Mouse (Mus musculus): ENCODE data around the gene Vps16. TPM values are rescaled to one million over a fixed set of nuclear protein-coding genes. Genes with fewer than 3 reads are reported as not detected.

The Vps16 gene
- polyA plus RNA-seq, 1 experiment = 55.8 TPM

DNA sequence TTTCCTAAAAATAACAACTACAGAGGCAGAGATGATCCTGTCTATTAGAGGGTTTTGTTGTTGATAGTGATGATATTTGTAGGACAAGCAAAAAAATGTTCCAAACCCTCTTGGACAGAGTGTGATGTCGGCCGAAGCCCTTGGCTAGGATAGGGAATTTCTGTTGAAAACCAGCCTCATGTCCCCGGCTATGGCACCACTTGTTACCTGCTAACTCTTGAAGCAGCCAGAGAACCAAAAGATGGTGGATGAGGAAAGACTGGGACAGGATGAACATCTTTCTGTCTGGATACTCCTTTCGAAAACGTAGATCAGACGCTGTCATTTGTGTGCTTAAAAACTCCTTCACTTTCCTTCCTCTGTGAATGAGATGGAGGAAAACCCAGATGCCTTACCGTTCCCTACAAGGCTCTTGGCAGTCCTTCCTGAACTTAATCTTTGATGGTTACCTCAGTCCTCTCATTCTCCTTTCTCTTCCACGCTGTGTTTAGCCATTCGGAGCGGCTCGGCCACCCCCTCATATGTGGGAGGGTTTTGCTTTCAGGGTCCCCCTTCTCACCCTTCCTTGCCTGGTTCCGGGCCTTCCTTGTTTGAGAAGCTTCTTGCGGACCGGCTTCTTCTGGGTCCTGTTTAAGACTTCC is 27.1 kb downstream of the Vps16 start:
- H3K27me3 ChIP-seq (ENCODE audit: control insufficient read depth, insufficient read depth, low read length) = no peaks in the 10 kb centered on the region
- H3K36me3 ChIP-seq (ENCODE audit: control insufficient read depth, insufficient read depth, low read length) = no peaks in the 10 kb centered on the region
- peak overlapping the region; percentile 15; the same call in 1 of the 2 replicates for H3K4me3 ChIP-seq (ENCODE audit: control insufficient read depth, low read depth, low read length)
- TF ChIP-seq POLR2A (IDR thresholded peaks at IDR 0.05; ENCODE audit: control insufficient read depth, low read depth, low read length) (no peak), CTCF (IDR thresholded peaks at IDR 0.05; ENCODE audit: control insufficient read depth, insufficient read depth, insufficient replicate concordance, low read depth, low read length) (no peak)
- H3K4me1 ChIP-seq (ENCODE audit: control insufficient read depth, insufficient read depth, low read length) = peaks cover 9% of the 10 kb centered on the region
- H3K27ac ChIP-seq (ENCODE audit: control insufficient read depth, insufficient read depth, low read depth, low read length) = no peak overlapping the region

GRCm38 (mm10) chr2:130451727-130452090 is 27.6 kb downstream of the Vps16 start:
- H3K27ac ChIP-seq (ENCODE audit: control insufficient read depth, insufficient read depth, low read depth, low read length) = no peak overlapping the region
- H3K4me3 ChIP-seq (ENCODE audit: control insufficient read depth, low read depth, low read length) = no peak overlapping the region
- TF ChIP-seq CTCF (IDR thresholded peaks at IDR 0.05; ENCODE audit: control insufficient read depth, insufficient read depth, insufficient replicate concordance, low read depth, low read length) (no peak), POLR2A (IDR thresholded peaks at IDR 0.05; ENCODE audit: control insufficient read depth, low read depth, low read length) (no peak)
- no peaks in the 10 kb centered on the region for H3K36me3 ChIP-seq (ENCODE audit: control insufficient read depth, insufficient read depth, low read length)
- H3K27me3 ChIP-seq (ENCODE audit: control insufficient read depth, insufficient read depth, low read length) = no peaks in the 10 kb centered on the region
- H3K4me1 ChIP-seq (ENCODE audit: control insufficient read depth, insufficient read depth, low read length) = peaks cover 9% of the 10 kb centered on the region

DNA sequence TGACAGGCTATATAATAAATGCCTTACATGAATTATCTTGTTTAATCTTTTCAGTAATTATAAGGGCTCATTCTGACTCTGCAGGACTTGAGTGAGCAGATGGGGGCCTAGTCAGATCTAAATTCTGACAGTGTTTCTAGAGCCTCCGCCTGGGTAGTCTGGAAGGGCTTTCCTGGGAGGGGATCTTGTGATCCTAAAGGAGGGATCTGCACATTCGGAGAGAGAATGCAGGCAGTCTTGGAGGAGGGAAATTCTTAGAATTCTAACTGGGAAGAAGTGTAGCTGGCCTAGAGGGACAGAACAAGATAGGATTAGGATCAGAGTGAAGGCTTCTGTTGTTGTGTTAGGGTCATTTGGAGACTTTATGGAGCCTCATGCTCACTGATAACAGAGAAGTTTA is 28.1 kb downstream of the Vps16 start:
- TF ChIP-seq POLR2A (IDR thresholded peaks at IDR 0.05; ENCODE audit: control insufficient read depth, low read depth, low read length) = no peak
- TF ChIP-seq CTCF (IDR thresholded peaks at IDR 0.05; ENCODE audit: control insufficient read depth, insufficient read depth, insufficient replicate concordance, low read depth, low read length) = no peak
- no peak overlapping the region for H3K4me3 ChIP-seq (ENCODE audit: control insufficient read depth, low read depth, low read length)
- H3K4me1 ChIP-seq (ENCODE audit: control insufficient read depth, insufficient read depth, low read length) = peaks cover 9% of the 10 kb centered on the region

DNA sequence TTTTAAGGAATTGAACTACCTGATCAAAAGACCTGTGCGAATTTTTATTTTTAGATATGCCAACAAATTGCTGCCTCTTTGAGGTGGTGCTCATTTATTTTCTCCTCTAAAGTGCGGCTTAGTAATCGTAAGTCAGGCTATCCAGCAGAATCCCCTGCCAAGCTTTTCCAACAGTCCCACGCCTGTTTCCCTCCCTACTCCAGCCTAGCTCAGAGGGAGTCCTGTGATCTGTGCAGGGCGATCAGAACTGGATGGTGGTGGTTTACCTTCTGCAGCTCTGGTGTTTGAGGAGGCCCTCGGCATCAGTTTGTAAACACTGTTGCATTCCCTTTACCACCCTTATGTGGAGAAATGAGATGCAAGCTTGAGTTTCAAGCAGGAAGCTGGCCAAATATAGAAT is 29.3 kb downstream of the Vps16 start:
- TF ChIP-seq POLR2A (IDR thresholded peaks at IDR 0.05; ENCODE audit: control insufficient read depth, low read depth, low read length) (no peak), CTCF (IDR thresholded peaks at IDR 0.05; ENCODE audit: control insufficient read depth, insufficient read depth, insufficient replicate concordance, low read depth, low read length) (no peak)
- peaks cover 9% of the 10 kb centered on the region for H3K4me1 ChIP-seq (ENCODE audit: control insufficient read depth, insufficient read depth, low read length)

More for the DNA sequence above, 28.1 kb downstream of the Vps16 start:
- no peaks in the 10 kb centered on the region for H3K36me3 ChIP-seq (ENCODE audit: control insufficient read depth, insufficient read depth, low read length)
- no peak overlapping the region for H3K27ac ChIP-seq (ENCODE audit: control insufficient read depth, insufficient read depth, low read depth, low read length)
- H3K27me3 ChIP-seq (ENCODE audit: control insufficient read depth, insufficient read depth, low read length) = no peaks in the 10 kb centered on the region

GRCm38 (mm10) chr2:130454748-130455370 is 30.7 kb downstream of the Vps16 start:
- H3K27me3 ChIP-seq (ENCODE audit: control insufficient read depth, insufficient read depth, low read length) = no peaks in the 10 kb centered on the region
- TF ChIP-seq POLR2A (IDR thresholded peaks at IDR 0.05; ENCODE audit: control insufficient read depth, low read depth, low read length) (no peak), CTCF (IDR thresholded peaks at IDR 0.05; ENCODE audit: control insufficient read depth, insufficient read depth, insufficient replicate concordance, low read depth, low read length) (no peak)
- no peak overlapping the region for H3K27ac ChIP-seq (ENCODE audit: control insufficient read depth, insufficient read depth, low read depth, low read length)
- no peak overlapping the region for H3K4me3 ChIP-seq (ENCODE audit: control insufficient read depth, low read depth, low read length)
- peaks cover 5% of the 10 kb centered on the region for H3K4me1 ChIP-seq (ENCODE audit: control insufficient read depth, insufficient read depth, low read length)
- H3K36me3 ChIP-seq (ENCODE audit: control insufficient read depth, insufficient read depth, low read length) = no peaks in the 10 kb centered on the region

More for the DNA sequence above, 29.3 kb downstream of the Vps16 start:
- H3K27me3 ChIP-seq (ENCODE audit: control insufficient read depth, insufficient read depth, low read length) = no peaks in the 10 kb centered on the region
- no peak overlapping the region for H3K27ac ChIP-seq (ENCODE audit: control insufficient read depth, insufficient read depth, low read depth, low read length)
- H3K4me3 ChIP-seq (ENCODE audit: control insufficient read depth, low read depth, low read length) = no peak overlapping the region
- H3K36me3 ChIP-seq (ENCODE audit: control insufficient read depth, insufficient read depth, low read length) = no peaks in the 10 kb centered on the region

- H3K27me3 ChIP-seq (ENCODE audit: control insufficient read depth, insufficient read depth, low read length) = no peaks in the 10 kb centered on the region
- H3K4me3 ChIP-seq (ENCODE audit: control insufficient read depth, low read depth, low read length) = no peak overlapping the region
- no peaks in the 10 kb centered on the region for H3K36me3 ChIP-seq (ENCODE audit: control insufficient read depth, insufficient read depth, low read length)
- no peak overlapping the region for H3K27ac ChIP-seq (ENCODE audit: control insufficient read depth, insufficient read depth, low read depth, low read length)
- no peaks in the 10 kb centered on the region for H3K4me1 ChIP-seq (ENCODE audit: control insufficient read depth, insufficient read depth, low read length)
- no peak for TF ChIP-seq POLR2A (IDR thresholded peaks at IDR 0.05; ENCODE audit: control insufficient read depth, low read depth, low read length)
- TF ChIP-seq CTCF (IDR thresholded peaks at IDR 0.05; ENCODE audit: control insufficient read depth, insufficient read depth, insufficient replicate concordance, low read depth, low read length) = no peak
These were observed 33.7 kb downstream of the Vps16 start for GRCm38 (mm10) chr2:130457871-130458270.

- Histone ChIP-seq H3K4me3 (ENCODE audit: control insufficient read depth, low read depth, low read length) (no peak overlapping the region), H3K27ac (ENCODE audit: control insufficient read depth, insufficient read depth, low read depth, low read length) (no peak overlapping the region), H3K36me3 (ENCODE audit: control insufficient read depth, insufficient read depth, low read length) (no peaks in the 10 kb centered on the region), H3K4me1 (ENCODE audit: control insufficient read depth, insufficient read depth, low read length) (no peaks in the 10 kb centered on the region), H3K27me3 (ENCODE audit: control insufficient read depth, insufficient read depth, low read length) (no peaks in the 10 kb centered on the region)
- TF ChIP-seq CTCF (IDR thresholded peaks at IDR 0.05; ENCODE audit: control insufficient read depth, insufficient read depth, insufficient replicate concordance, low read depth, low read length) (no peak), POLR2A (IDR thresholded peaks at IDR 0.05; ENCODE audit: control insufficient read depth, low read depth, low read length) (no peak)
These were observed 35.4 kb downstream of the Vps16 start for GRCm38 (mm10) chr2:130459576-130459975.

Measured in testis, adult 2 months (tissue).